Mouse (Mus musculus): ENCODE results near the gene Sat1. TPM values are rescaled to one million over a fixed set of nuclear protein-coding genes. Genes with fewer than 3 reads are reported as not detected.

The Sat1 gene
- total RNA-seq, 2 experiments from 2014 or later: 19.1 to 33.7 TPM

DNA sequence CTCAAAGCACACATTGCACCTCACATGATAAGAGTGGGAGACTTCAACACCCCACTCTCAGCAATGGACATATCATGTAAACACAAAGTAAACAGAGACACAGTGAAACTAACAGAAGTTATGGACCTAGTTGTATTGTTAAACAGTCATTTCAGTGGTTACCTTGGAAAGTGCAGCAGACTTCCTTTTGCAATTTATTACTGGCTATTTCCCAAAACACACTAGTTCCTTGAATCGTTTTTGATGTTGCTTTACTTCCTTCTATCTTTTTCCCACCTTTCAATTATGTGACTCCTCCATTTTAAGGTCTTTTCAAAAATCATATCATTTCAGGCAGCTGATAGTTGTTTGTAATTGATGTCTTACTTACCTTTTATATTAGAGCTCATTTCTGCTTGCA is 44.5 kb downstream of the Sat1 start:
- intact Hi-C loops (cut with DNase I; ENCODE audit: low total_unique reads): no loop called here
- DNase-seq: no peak

DNA sequence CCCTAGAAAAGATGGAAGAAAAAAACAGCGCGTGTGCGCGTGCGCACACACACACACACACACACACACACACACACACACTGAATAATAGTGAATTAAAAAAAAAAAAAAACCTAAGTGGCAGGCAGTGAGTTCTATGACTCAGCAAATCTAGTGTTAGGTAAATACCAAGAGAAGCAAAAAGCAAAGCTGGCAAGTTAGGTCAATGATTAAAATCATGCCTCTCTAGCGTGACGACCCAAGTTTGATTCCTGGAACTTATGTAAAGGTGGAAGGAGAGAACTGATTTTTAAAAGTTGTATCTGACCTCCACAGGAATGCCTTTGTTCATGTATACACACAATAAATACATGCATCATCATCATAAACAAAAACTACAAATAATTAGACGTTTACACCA is 46.4 kb downstream of the Sat1 start:
- intact Hi-C loops (cut with DNase I; ENCODE audit: low total_unique reads): no loop called here
- no peak for DNase-seq

DNA sequence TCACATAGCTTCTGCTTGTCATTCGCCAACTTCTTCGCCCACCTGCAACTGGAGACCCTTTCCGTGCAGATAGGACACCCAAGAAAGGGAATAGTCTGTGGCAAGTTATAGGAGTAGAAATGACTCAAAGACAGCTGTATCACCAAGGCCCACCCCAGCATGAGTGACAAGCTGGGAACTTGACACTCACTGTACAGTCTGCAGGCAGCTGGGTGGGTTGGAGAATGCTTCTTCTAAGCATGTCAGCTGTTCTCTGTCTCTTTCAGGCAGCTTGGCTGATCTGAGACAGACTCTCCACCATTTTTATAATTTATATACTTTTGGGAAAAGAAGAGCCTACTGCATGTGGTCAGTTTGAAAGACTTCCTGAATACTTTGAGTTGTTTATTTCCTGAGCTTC is 48.6 kb downstream of the Sat1 start:
- intact Hi-C loops (cut with DNase I; ENCODE audit: low total_unique reads): no loop called here

DNA sequence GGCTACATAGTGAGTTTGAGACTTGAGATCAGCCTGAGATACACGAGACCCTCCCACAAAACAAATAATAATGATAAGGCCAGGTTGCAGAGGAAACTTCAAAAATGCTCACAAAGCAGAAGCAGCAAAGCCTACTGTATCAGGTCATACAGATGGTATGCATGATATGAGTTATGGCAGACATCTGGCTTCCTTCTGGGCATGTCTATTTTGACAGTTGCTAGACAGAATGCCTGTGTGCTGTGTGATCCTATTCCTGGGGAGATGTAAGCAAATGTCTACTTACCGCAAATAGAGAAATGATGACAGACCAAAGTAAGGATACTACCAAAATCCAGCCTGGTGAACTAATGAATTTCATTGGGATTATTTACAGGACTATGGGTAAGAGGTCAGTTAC is 49.9 kb downstream of the Sat1 start:
- intact Hi-C loops (cut with DNase I; ENCODE audit: low total_unique reads): no loop called here
- DNase-seq: no peak

More for the DNA sequence above, 48.6 kb downstream of the Sat1 start:
- no peak for DNase-seq

DNA sequence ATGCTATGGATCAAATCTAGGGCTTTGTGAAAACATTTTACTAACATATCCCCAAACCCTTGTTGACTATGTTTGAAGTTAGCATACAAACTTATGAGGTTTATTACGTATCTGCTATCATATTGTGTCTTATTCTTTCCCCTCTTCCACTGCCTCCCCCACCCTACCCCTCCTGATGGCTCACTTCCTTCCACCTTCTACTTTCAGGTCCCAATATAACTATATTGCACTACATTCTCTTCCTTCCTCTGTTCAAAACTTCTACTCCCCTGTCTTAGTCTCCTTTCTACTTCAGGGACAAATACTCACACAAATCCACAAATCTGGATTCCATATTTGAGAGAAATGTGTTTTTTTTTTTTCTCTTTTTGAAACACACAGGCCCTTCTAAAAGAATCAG is 52.7 kb downstream of the Sat1 start:
- intact Hi-C loops (cut with DNase I; ENCODE audit: low total_unique reads): no loop called here
- DNase-seq: no peak

Other genes starting within 250 kb of the Sat1 start
- gene Magea8, start 220.6 kb downstream of the Sat1 start, total RNA-seq (2021): not detected
- gene Magea5, start 153.3 kb downstream of the Sat1 start, total RNA-seq (2021): not detected
- gene Magea1, start 126.7 kb downstream of the Sat1 start, total RNA-seq (2021): not detected
- gene Magea2, start 122.8 kb downstream of the Sat1 start, total RNA-seq (2021): not detected
- not detected for gene Cldn34b2, start 88.0 kb downstream of the Sat1 start, total RNA-seq (2021)
- 10 to 100 TPM; 26.4 to 27.0 TPM for gene Acot9, start 46.0 kb upstream of the Sat1 start, total RNA-seq (2021)
- 10 to 100 TPM; 22.8 to 24.3 TPM for gene Prdx4, start 124.3 kb upstream of the Sat1 start, total RNA-seq (2021)